Mouse (Mus musculus) hindbrain, postnatal 0 days (tissue): ENCODE results near the gene Gm20388. TPM values are rescaled to one million over a fixed set of nuclear protein-coding genes. Genes with fewer than 3 reads are reported as not detected.
"Not testable (repeated sequence)": the region's sequence is repeated elsewhere in the genome, so short reads cannot be mapped to it uniquely, and the experiment has no call there.

Source experiments
- ATAC-seq: fragments of 200-750 bp; cut with Nextera tagmentation; 2 replicates; pipeline ENCODE4 v1.8.0; 2017; ENCODE audit warnings: mild to moderate bottlenecking, moderate TSS enrichment, moderate library complexity
- DNase-seq: peaks from one replicate; pipeline ENCODE4 v3.0.0-alpha.2; 2015; ENCODE audit warnings: low spot score
- H3K27ac ChIP-seq: fragments of 300-500 bp; sonication (generic); 2 replicates; pipeline ENCODE4 v1.5.1; 2014; ENCODE audit warnings: mild to moderate bottlenecking
- H3K27me3 ChIP-seq: fragments of 300-500 bp; sonication (generic); 2 replicates; pipeline ENCODE4 v1.6.1; 2014; ENCODE audit warnings: low read length, mixed read lengths; ENCODE audit not compliant: insufficient read depth
- H3K36me3 ChIP-seq: fragments of 300-500 bp; sonication (generic); 2 replicates; pipeline ENCODE4 v1.6.1; 2014; ENCODE audit warnings: low read length, mixed read lengths; ENCODE audit not compliant: insufficient read depth
- H3K4me1 ChIP-seq: fragments of 300-500 bp; sonication (generic); 2 replicates; pipeline ENCODE4 v1.6.1; 2014; ENCODE audit warnings: antibody characterized with exemption, low read length, mixed read lengths; ENCODE audit not compliant: insufficient read depth
- H3K4me2 ChIP-seq: fragments of 300-500 bp; sonication (generic); 2 replicates; pipeline ENCODE4 v1.6.1; 2014; ENCODE audit warnings: low read depth, mild to moderate bottlenecking, low read length, moderate library complexity, mixed read lengths
- H3K4me3 ChIP-seq: fragments of 300-500 bp; sonication (generic); 2 replicates; pipeline ENCODE4 v1.5.1; 2014; ENCODE audit warnings: low read length
- H3K9ac ChIP-seq: fragments of 300-500 bp; sonication (generic); replicated peaks from 2 replicates; pipeline ENCODE4 v1.6.1; 2014; ENCODE audit warnings: mild to moderate bottlenecking, low read length, moderate library complexity, mixed read lengths
- H3K9me3 ChIP-seq: fragments of 300-500 bp; sonication (generic); 2 replicates; pipeline ENCODE4 v1.6.1; 2016; ENCODE audit warnings: low read length, mixed read lengths
- CTCF ChIP-seq: IDR thresholded peaks from 2 replicates; pipeline ENCODE4 v1.5.1; 2016; ENCODE audit warnings: antibody characterized with exemption, control low read depth, low read depth
- WGBS: fragments of 180-500 bp; shearing (Covaris S2); extraction: QIAGEN DNeasy Blood & Tissue Kit; methylation state at CpG from one replicate; pipeline ENCODE4 v1.1.7; 2014; 5-methylcytosine and 5-hydroxymethylcytosine counted together
- polyA plus RNA-seq: library from polyadenylated mRNA; unstranded; fragments of >200 nt; fragmentation: Nextera tagmentation; extraction: Ambion mirVana; gene quantifications from 2 replicates; pipeline ENCODE4 v1.2.1, GENCODE M21; 2015
- total RNA-seq: library from RNA; depleted of rRNA; stranded (reverse); fragments of >200 nt; gene quantifications from 2 replicates; pipeline ENCODE4 v1.2.3, GENCODE M21; 2014

The Gm20388 gene
- total and polyA plus RNA-seq, 2 experiments from 2014 or later: 71.3 TPM; not detected in 1

DNA sequence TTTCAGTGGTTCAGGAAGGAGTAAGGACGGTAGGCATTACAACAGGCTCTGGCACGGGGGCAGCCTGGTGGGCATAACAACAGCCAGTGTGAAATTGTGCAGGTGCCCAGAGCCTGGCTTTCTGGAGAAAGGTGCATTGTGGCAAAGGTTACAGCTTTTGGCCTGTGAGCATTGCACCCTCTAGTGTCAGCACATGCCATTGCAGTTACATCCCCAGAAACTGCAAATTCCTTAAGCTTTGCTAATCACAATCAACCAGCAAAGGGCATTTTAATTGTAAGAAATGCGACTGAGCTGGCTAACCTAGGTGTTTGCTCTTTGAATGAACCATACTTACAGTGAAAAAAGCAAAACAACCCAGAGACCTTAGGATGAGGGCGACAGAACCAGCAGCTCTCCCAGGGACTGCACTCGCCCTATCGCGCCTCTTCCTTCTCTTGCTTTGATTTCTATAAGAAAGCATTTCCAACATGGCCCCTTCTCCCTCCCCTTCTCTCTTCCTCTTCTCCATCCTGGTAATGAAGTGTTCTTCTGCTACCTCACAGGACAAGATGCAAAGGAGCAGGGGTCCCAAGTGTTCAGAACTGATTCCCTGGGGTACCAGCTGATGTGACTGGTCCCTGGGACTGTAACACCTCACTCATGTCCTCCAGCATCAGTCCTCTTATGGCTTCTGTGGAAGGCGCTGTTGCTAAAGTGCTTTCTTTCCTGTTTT is 3717.8 kb downstream of the Gm20388 start:
- Histone ChIP-seq H3K4me1 (peaks cover 5% of the 10 kb centered on the region; the same call in 1 of the 2 replicates), H3K27ac (peak overlapping the region; percentile 27; the same call in 1 of the 2 replicates), H3K36me3 (no peaks in the 10 kb centered on the region), H3K4me3 (peak overlapping the region; percentile 29), H3K27me3 (0 out of 2 replicates have a peak, but pooled peaks cover 3% of the 10 kb centered on the region), H3K9me3 (no peaks in the 10 kb centered on the region), H3K9ac (peak overlapping the region; percentile 22; the same call in 1 of the 2 replicates), H3K4me2 (peak overlapping the region; percentile 61)
- DNase-seq (peak; percentile 65), ATAC-seq (peak; percentile 53; the same call in 1 of the 2 replicates)
- 3% methylated on average over 8 of the region's 8 CpGs for WGBS
- peak; percentile 87 for TF ChIP-seq CTCF

DNA sequence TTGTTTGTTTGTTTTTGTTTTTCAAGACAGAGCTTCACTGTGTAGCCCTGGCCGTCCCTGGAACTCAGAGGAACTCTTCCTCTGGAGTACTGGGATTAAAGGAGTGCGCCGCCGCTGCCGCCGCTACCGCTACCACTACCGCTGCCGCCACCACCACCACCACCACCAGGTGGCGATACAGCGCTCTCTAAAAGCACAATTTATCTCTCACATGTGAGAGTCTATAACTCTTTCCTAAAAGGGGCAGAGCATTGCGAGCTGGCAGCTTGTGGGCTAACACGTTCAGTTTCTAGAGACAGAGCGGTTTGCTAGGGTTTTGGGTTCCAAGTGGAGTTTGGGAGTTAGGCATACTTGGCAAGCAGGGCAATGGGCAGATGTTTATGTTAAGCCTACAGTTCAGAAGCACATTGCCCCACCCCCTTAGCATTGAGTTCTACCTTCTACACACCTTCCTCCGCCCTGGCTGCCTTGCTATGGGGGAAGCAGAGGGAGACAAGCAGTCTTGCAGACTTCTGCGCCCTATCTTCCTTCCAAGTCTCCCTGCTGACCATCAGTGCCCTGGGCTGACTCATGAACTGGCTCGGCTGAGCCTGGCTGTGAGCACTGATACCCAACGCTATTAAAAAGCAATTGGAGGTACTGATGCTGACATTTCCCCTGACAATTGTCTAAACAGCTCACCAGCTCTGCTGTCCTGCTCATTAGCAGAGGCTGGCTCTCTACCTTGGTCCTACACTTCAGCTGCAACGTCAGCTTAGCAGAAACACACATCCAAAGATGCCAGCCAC is 3718.5 kb downstream of the Gm20388 start:
- 10% methylated on average over 19 of the region's 19 CpGs for WGBS
- H3K27ac ChIP-seq: no peak overlapping the region
- 0 out of 2 replicates have a peak, but pooled peaks cover 3% of the 10 kb centered on the region for H3K27me3 ChIP-seq
- DNase-seq (peak; percentile 91), ATAC-seq (peak; percentile 50; the same call in 1 of the 2 replicates)
- peak; percentile 93 for TF ChIP-seq CTCF
- peak overlapping the region; percentile 29 for H3K4me3 ChIP-seq
- no peaks in the 10 kb centered on the region for H3K9me3 ChIP-seq
- peaks cover 5% of the 10 kb centered on the region; the same call in 1 of the 2 replicates for H3K4me1 ChIP-seq
- H3K9ac ChIP-seq: peak overlapping the region; percentile 22; the same call in 1 of the 2 replicates
- H3K36me3 ChIP-seq: no peaks in the 10 kb centered on the region
- H3K4me2 ChIP-seq: peak overlapping the region; percentile 61

DNA sequence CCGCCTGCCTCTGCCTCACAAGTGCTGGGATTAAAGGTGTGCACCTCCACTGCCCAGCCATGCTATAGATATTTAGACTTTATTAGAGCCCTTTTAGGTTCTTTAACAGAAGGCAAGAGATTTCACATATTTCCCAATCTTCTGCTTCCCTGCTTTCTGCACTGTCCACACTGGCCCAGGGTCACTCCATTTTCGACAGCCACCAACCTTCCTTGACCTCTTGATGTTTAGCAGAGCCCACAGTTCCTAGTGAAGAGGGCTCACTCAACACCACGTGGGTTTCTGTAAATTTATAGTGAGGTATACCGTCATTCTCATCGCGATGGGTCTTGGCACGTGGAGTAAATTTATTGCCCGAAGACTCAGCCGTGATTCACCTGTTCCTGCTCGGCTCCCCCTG is 3719.4 kb downstream of the Gm20388 start:
- no peak overlapping the region for H3K9ac ChIP-seq
- no peak for ATAC-seq
- no peaks in the 10 kb centered on the region for H3K36me3 ChIP-seq
- H3K27me3 ChIP-seq: no peaks in the 10 kb centered on the region
- WGBS: 54% methylated on average over 10 of the region's 10 CpGs
- peak overlapping the region; percentile 25; the same call in 1 of the 2 replicates for H3K4me3 ChIP-seq
- no peak for DNase-seq
- H3K4me2 ChIP-seq: peak overlapping the region; percentile 53
- H3K9me3 ChIP-seq: no peaks in the 10 kb centered on the region
- no peak for TF ChIP-seq CTCF
- H3K27ac ChIP-seq: no peak overlapping the region
- peaks cover 5% of the 10 kb centered on the region; the same call in 1 of the 2 replicates for H3K4me1 ChIP-seq

DNA sequence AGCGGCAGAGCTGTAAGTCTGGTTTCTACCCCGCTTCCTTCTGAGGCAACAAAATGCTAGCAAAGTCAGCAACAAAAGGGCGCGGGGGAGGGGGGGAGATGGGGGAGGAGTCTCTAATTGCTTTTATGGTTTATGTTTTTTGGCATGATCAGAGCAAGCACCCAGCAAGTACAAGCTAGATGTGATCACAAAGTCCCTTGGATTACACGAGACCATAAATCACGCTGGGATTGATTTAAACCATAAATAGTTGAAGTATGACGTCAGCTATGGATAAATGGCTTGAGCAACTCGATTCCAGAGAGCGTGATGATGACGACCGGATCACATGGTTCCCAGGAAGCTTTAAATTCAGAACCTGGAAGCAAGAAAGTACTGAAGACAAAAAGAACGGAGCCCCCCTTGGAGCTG is 3720.2 kb downstream of the Gm20388 start:
- Histone ChIP-seq H3K4me1 (peaks cover 5% of the 10 kb centered on the region; the same call in 1 of the 2 replicates), H3K9ac (no peak overlapping the region), H3K27me3 (no peaks in the 10 kb centered on the region), H3K4me3 (peak overlapping the region; percentile 25), H3K9me3 (no peaks in the 10 kb centered on the region), H3K4me2 (peak overlapping the region; percentile 53), H3K36me3 (no peaks in the 10 kb centered on the region), H3K27ac (no peak overlapping the region)
- 31% methylated on average over 12 of the region's 12 CpGs for WGBS
- ATAC-seq (peak; percentile 24; the same call in 1 of the 2 replicates), DNase-seq (peak; percentile 46)
- TF ChIP-seq CTCF: no peak

DNA sequence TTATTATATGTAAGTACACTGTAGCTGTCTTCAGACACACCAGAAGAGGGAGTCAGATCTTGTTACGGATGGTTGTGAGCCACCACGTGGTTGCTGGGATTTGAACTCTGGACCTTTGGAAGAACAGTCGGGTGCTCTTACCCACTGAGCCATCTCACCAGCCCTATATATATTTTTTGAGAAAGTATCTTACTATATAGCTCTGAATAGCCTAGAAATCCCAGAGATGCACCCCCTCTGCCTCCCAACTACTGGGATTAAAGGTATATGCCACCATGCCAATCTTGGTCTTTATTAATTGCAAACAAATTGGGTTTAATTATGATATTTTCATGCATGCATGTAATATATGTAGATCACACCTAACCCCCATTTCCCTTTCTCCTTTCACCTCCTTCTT is 3721.1 kb downstream of the Gm20388 start:
- H3K4me2 ChIP-seq, H3K9me3 ChIP-seq, ATAC-seq, H3K27me3 ChIP-seq, DNase-seq, H3K36me3 ChIP-seq, H3K9ac ChIP-seq, H3K4me3 ChIP-seq, H3K27ac ChIP-seq, H3K4me1 ChIP-seq: not testable (repeated sequence)
- 63% methylated on average over 3 of the region's 3 CpGs for WGBS

DNA sequence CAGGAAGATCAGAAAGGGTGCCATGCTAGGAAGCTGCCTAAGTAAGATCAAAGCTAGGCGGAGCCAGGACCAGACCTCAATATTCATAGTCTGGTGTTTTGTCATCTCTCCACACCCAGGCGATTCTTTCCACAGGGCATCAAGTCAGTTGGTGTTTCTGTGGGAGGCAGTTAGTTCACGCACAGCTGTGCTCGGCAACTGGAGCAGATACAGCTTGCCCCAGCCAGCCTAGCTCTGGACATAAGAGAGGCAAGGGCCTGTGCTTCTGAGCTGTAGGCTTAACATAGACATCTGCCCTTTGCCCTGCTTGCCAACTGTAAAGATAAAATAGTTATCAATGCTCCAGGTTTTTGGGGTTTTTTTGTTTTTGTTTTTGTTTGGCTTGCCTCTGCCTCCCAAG is 3721.6 kb downstream of the Gm20388 start:
- no peak overlapping the region for H3K4me2 ChIP-seq
- no peak overlapping the region for H3K9ac ChIP-seq
- no peaks in the 10 kb centered on the region for H3K36me3 ChIP-seq
- 85% methylated on average over 4 of the region's 4 CpGs for WGBS
- no peak for TF ChIP-seq CTCF
- ATAC-seq (no peak), DNase-seq (no peak)
- no peaks in the 10 kb centered on the region for H3K9me3 ChIP-seq
- H3K27ac ChIP-seq: no peak overlapping the region
- no peak overlapping the region for H3K4me3 ChIP-seq
- peaks cover 5% of the 10 kb centered on the region; the same call in 1 of the 2 replicates for H3K4me1 ChIP-seq
- H3K27me3 ChIP-seq: no peaks in the 10 kb centered on the region
